Mouse (Mus musculus): ENCODE measurements around the gene Tnnt2. TPM values are rescaled to one million over a fixed set of nuclear protein-coding genes. Genes with fewer than 3 reads are reported as not detected.
A peak's percentile ranks its signal among the peaks of the same experiment; 100 is the strongest.

Tnnt2 gene
- total and polyA plus RNA-seq, 2 experiments from 2014 or later: 0.51 to 1.0 TPM

GRCm38 (mm10) chr1:135877248-135877647 is 41.1 kb downstream of the Tnnt2 start:
- H3K27me3 ChIP-seq (ENCODE audit: insufficient read depth, low read length): no peaks in the 10 kb centered on the region
- DNase-seq (ENCODE audit: low spot score): no peak
- H3K27ac ChIP-seq (ENCODE audit: low read depth, low read length): no peak overlapping the region
- TF ChIP-seq CTCF (IDR thresholded peaks at IDR 0.05): no peak
- H3K4me3 ChIP-seq (ENCODE audit: low read depth, low read length): no peak overlapping the region
- H3K9me3 ChIP-seq (ENCODE audit: low read length): no peaks in the 10 kb centered on the region
- H3K4me2 ChIP-seq (ENCODE audit: low read depth, low read length, poor library complexity, severe bottlenecking): no peak overlapping the region
- WGBS: 81% methylated on average over 2 of the region's 2 CpGs
- no peaks in the 10 kb centered on the region for H3K36me3 ChIP-seq (ENCODE audit: insufficient read depth, low read length)
- H3K4me1 ChIP-seq (ENCODE audit: insufficient read depth, low read length): no peaks in the 10 kb centered on the region
- ATAC-seq (ENCODE audit: low FRiP score): no peak
- no peak overlapping the region for H3K9ac ChIP-seq (replicated peaks; ENCODE audit: low read length, poor library complexity, severe bottlenecking)

GRCm38 (mm10) chr1:135882385-135883109 is 46.4 kb downstream of the Tnnt2 start:
- WGBS: 71% methylated on average over 10 of the region's 10 CpGs
- no peak for ATAC-seq (ENCODE audit: low FRiP score)

GRCm38 (mm10) chr1:135889461-135890185 is 53.5 kb downstream of the Tnnt2 start:
- DNase-seq (ENCODE audit: low spot score) (peak; percentile 17), ATAC-seq (ENCODE audit: low FRiP score) (no peak)
- no peak overlapping the region for H3K4me3 ChIP-seq (ENCODE audit: low read depth, low read length)
- 77% methylated on average over 20 of the region's 20 CpGs for WGBS
- no peaks in the 10 kb centered on the region for H3K4me1 ChIP-seq (ENCODE audit: insufficient read depth, low read length)
- no peaks in the 10 kb centered on the region for H3K9me3 ChIP-seq (ENCODE audit: low read length)
- no peak overlapping the region for H3K9ac ChIP-seq (replicated peaks; ENCODE audit: low read length, poor library complexity, severe bottlenecking)
- H3K4me2 ChIP-seq (ENCODE audit: low read depth, low read length, poor library complexity, severe bottlenecking): no peak overlapping the region
- H3K27ac ChIP-seq (ENCODE audit: low read depth, low read length): no peak overlapping the region
- no peaks in the 10 kb centered on the region for H3K27me3 ChIP-seq (ENCODE audit: insufficient read depth, low read length)
- TF ChIP-seq CTCF (IDR thresholded peaks at IDR 0.05): no peak
- H3K36me3 ChIP-seq (ENCODE audit: insufficient read depth, low read length): no peaks in the 10 kb centered on the region

More at GRCm38 (mm10) chr1:135882385-135883109, 46.4 kb downstream of the Tnnt2 start:
- H3K4me2 ChIP-seq (ENCODE audit: low read depth, low read length, poor library complexity, severe bottlenecking): no peak overlapping the region
- peak; percentile 88 for TF ChIP-seq CTCF (IDR thresholded peaks at IDR 0.05)
- no peaks in the 10 kb centered on the region for H3K4me1 ChIP-seq (ENCODE audit: insufficient read depth, low read length)
- peak; percentile 66 for DNase-seq (ENCODE audit: low spot score)
- H3K27ac ChIP-seq (ENCODE audit: low read depth, low read length): no peak overlapping the region
- H3K9me3 ChIP-seq (ENCODE audit: low read length): no peaks in the 10 kb centered on the region
- H3K36me3 ChIP-seq (ENCODE audit: insufficient read depth, low read length): no peaks in the 10 kb centered on the region
- H3K9ac ChIP-seq (replicated peaks; ENCODE audit: low read length, poor library complexity, severe bottlenecking): no peak overlapping the region
- no peaks in the 10 kb centered on the region for H3K27me3 ChIP-seq (ENCODE audit: insufficient read depth, low read length)
- no peak overlapping the region for H3K4me3 ChIP-seq (ENCODE audit: low read depth, low read length)

GRCm38 (mm10) chr1:135891424-135892216 is 55.5 kb downstream of the Tnnt2 start:
- no peak for ATAC-seq (ENCODE audit: low FRiP score)
- H3K27ac ChIP-seq (ENCODE audit: low read depth, low read length): no peak overlapping the region
- H3K9me3 ChIP-seq (ENCODE audit: low read length): no peaks in the 10 kb centered on the region
- no peaks in the 10 kb centered on the region for H3K27me3 ChIP-seq (ENCODE audit: insufficient read depth, low read length)
- no peak for TF ChIP-seq CTCF (IDR thresholded peaks at IDR 0.05)
- WGBS: 82% methylated on average over 11 of the region's 11 CpGs
- no peak overlapping the region for H3K4me3 ChIP-seq (ENCODE audit: low read depth, low read length)
- no peak overlapping the region for H3K9ac ChIP-seq (replicated peaks; ENCODE audit: low read length, poor library complexity, severe bottlenecking)
- no peak overlapping the region for H3K4me2 ChIP-seq (ENCODE audit: low read depth, low read length, poor library complexity, severe bottlenecking)
- no peaks in the 10 kb centered on the region for H3K36me3 ChIP-seq (ENCODE audit: insufficient read depth, low read length)
- no peak for DNase-seq (ENCODE audit: low spot score)
- H3K4me1 ChIP-seq (ENCODE audit: insufficient read depth, low read length): no peaks in the 10 kb centered on the region

GRCm38 (mm10) chr1:135892233-135892632 is 56.1 kb downstream of the Tnnt2 start:
- no peak for TF ChIP-seq CTCF (IDR thresholded peaks at IDR 0.05)
- WGBS: 58% methylated on average over 6 of the region's 6 CpGs
- H3K9ac ChIP-seq (replicated peaks; ENCODE audit: low read length, poor library complexity, severe bottlenecking): no peak overlapping the region
- no peak overlapping the region for H3K4me3 ChIP-seq (ENCODE audit: low read depth, low read length)
- no peak overlapping the region for H3K4me2 ChIP-seq (ENCODE audit: low read depth, low read length, poor library complexity, severe bottlenecking)
- ATAC-seq (ENCODE audit: low FRiP score) (no peak), DNase-seq (ENCODE audit: low spot score) (no peak)
- no peaks in the 10 kb centered on the region for H3K9me3 ChIP-seq (ENCODE audit: low read length)
- no peak overlapping the region for H3K27ac ChIP-seq (ENCODE audit: low read depth, low read length)
- no peaks in the 10 kb centered on the region for H3K36me3 ChIP-seq (ENCODE audit: insufficient read depth, low read length)
- no peaks in the 10 kb centered on the region for H3K27me3 ChIP-seq (ENCODE audit: insufficient read depth, low read length)
- no peaks in the 10 kb centered on the region for H3K4me1 ChIP-seq (ENCODE audit: insufficient read depth, low read length)

Measured in midbrain, postnatal 0 days (tissue).